11 mouse cellular contexts compared by ENCODE assay signal in the genomic region with DNA sequence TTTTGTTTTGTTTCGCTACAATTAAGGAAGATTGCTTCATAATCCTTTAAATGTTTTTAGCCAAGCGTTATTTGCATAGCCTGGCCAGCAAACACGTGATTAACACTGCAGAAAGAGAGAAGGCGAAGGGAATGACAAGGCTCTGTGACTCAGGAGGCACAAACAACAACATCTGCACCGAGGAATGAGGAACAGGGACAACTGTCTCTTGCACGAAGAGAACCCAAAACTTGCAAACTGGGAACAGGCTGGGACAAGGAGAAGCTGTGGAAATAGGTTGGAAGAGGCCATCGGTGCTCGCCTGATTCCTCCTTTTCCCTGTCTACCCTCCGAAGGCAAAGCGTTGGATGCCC. TPM values are rescaled to one million over a fixed set of nuclear protein-coding genes. Genes with fewer than 3 reads are reported as not detected.
DNase-seq lines count a peak whose midpoint lies in the region; ATAC-seq and TF ChIP-seq lines count a peak whose summit lies in the region.
"Had no signal": no experiment of that assay in that cellular context is flagged by ENCODE, and none has a peak within 500 bp of the region (broad histone marks: within the 10 kb centered on the region; RNA-seq: fewer than 3 reads in every experiment).

No protein-coding gene starts in this region.

- 84% methylated on average over 10 of the region's 10 CpGs for WGBS in hindbrain, embryonic 10.5 days
- WGBS in hindbrain, embryonic 11.5 days, result 84% methylated on average over 10 of the region's 10 CpGs
- WGBS in embryonic facial prominence, embryonic 12.5 days, result 71% methylated on average over 10 of the region's 10 CpGs
- WGBS in intestine, embryonic 16.5 days, result 70% methylated on average over 10 of the region's 10 CpGs

- peaks cover 26% of the 10 kb centered on the region for H3K36me3 ChIP-seq in hindbrain, embryonic 10.5 days
- no peaks in the 10 kb centered on the region for H3K36me3 ChIP-seq in hindbrain, embryonic 11.5 days (ENCODE audit: control insufficient read depth, insufficient read depth, low read length)
- peaks cover 17% of the 10 kb centered on the region for H3K36me3 ChIP-seq in embryonic facial prominence, embryonic 12.5 days
- H3K36me3 ChIP-seq in intestine, embryonic 16.5 days (ENCODE audit: control insufficient read depth, insufficient read depth, low read length), result no peaks in the 10 kb centered on the region
- H3K36me3 ChIP-seq: liver, embryonic 12.5 days; midbrain, embryonic 13.5 days had no signal

- no peaks in the 10 kb centered on the region for H3K27me3 ChIP-seq in hindbrain, embryonic 10.5 days (ENCODE audit: insufficient read depth, poor library complexity, severe bottlenecking)
- no peaks in the 10 kb centered on the region for H3K27me3 ChIP-seq in hindbrain, embryonic 11.5 days (ENCODE audit: control insufficient read depth, insufficient read depth, low read length)
- no peaks in the 10 kb centered on the region for H3K27me3 ChIP-seq in embryonic facial prominence, embryonic 12.5 days
- H3K27me3 ChIP-seq in intestine, embryonic 16.5 days (replicated peaks; ENCODE audit: control insufficient read depth, insufficient read depth, low read length), result no peaks in the 10 kb centered on the region
- H3K27me3 ChIP-seq: liver, embryonic 12.5 days; midbrain, embryonic 13.5 days had no signal

- H3K9me3 ChIP-seq in hindbrain, embryonic 10.5 days, result no peaks in the 10 kb centered on the region
- H3K9me3 ChIP-seq in hindbrain, embryonic 11.5 days (ENCODE audit: control insufficient read depth, low read length), result no peaks in the 10 kb centered on the region
- no peaks in the 10 kb centered on the region for H3K9me3 ChIP-seq in embryonic facial prominence, embryonic 12.5 days
- no peaks in the 10 kb centered on the region for H3K9me3 ChIP-seq in intestine, embryonic 16.5 days (ENCODE audit: control insufficient read depth, low read length)
- H3K9me3 ChIP-seq: liver, embryonic 12.5 days; midbrain, embryonic 13.5 days had no signal

- no peak overlapping the region for H3K9ac ChIP-seq in hindbrain, embryonic 11.5 days (ENCODE audit: low read depth, low read length)
- H3K9ac ChIP-seq in embryonic facial prominence, embryonic 12.5 days, result peak overlapping the region; percentile 17; the same call in 1 of the 2 replicates
- no peak overlapping the region for H3K9ac ChIP-seq in intestine, embryonic 16.5 days (ENCODE audit: low read depth, low read length)
- H3K9ac ChIP-seq: liver, embryonic 12.5 days; midbrain, embryonic 13.5 days had no signal

- TF ChIP-seq POLR2A in bone marrow macrophage, adult 2 months (IDR thresholded peaks at IDR 0.05; ENCODE audit: borderline replicate concordance, low read depth, low read length), result no peak

- no peak for TF ChIP-seq CTCF in bone marrow macrophage, adult 2 months (IDR thresholded peaks at IDR 0.05; ENCODE audit: low read depth, low read length)

- peak overlapping the region; percentile 66 for H3K27ac ChIP-seq in hindbrain, embryonic 10.5 days
- H3K27ac ChIP-seq in hindbrain, embryonic 11.5 days (ENCODE audit: low read depth, low read length), result no peak overlapping the region; the same call in 1 of the 2 replicates
- H3K27ac ChIP-seq in bone marrow macrophage, adult 2 months (ENCODE audit: insufficient read depth, low read depth, low read length), result peak overlapping the region; percentile 81
- peak overlapping the region; percentile 52 for H3K27ac ChIP-seq in embryonic facial prominence, embryonic 12.5 days
- H3K27ac ChIP-seq in intestine, embryonic 16.5 days (ENCODE audit: low read length), result peak overlapping the region; percentile 6; the same call in 1 of the 2 replicates
- H3K27ac ChIP-seq: midbrain, embryonic 13.5 days had no signal

- intact Hi-C loops in gastrocnemius, postnatal 14 days (cut with DNase I; ENCODE audit: low total_unique reads), result no loop called here

- no peak for DNase-seq in hindbrain, embryonic 10.5 days (ENCODE audit: low spot score)
- no peak for DNase-seq in hindbrain, embryonic 11.5 days (ENCODE audit: low spot score)
- no peak for DNase-seq in gastrocnemius, postnatal 10 days
- no peak for DNase-seq in urinary bladder, postnatal 14 days (ENCODE audit: low spot score)
- DNase-seq in gastrocnemius, postnatal 14 days, result no peak

- H3K4me3 ChIP-seq in hindbrain, embryonic 10.5 days, result no peak overlapping the region
- H3K4me3 ChIP-seq in hindbrain, embryonic 11.5 days (ENCODE audit: low read depth, low read length), result no peak overlapping the region
- H3K4me3 ChIP-seq in bone marrow macrophage, adult 2 months (ENCODE audit: insufficient read depth, low read length), result no peak overlapping the region
- H3K4me3 ChIP-seq in embryonic facial prominence, embryonic 12.5 days, result no peak overlapping the region
- H3K4me3 ChIP-seq in intestine, embryonic 16.5 days (ENCODE audit: low read length), result no peak overlapping the region
- H3K4me3 ChIP-seq: erythroblast, embryonic 14.5 days; liver, embryonic 12.5 days; midbrain, embryonic 13.5 days had no signal

- peaks cover 63% of the 10 kb centered on the region for H3K4me1 ChIP-seq in hindbrain, embryonic 10.5 days (replicated peaks)
- H3K4me1 ChIP-seq in hindbrain, embryonic 11.5 days (replicated peaks; ENCODE audit: control insufficient read depth, insufficient read depth, low read length), result no peaks in the 10 kb centered on the region; the same call in none of the 2 replicates
- H3K4me1 ChIP-seq in bone marrow macrophage, adult 2 months (ENCODE audit: control insufficient read depth, insufficient read depth, low read length), result peaks cover 54% of the 10 kb centered on the region
- peaks cover 70% of the 10 kb centered on the region for H3K4me1 ChIP-seq in embryonic facial prominence, embryonic 12.5 days
- peaks cover 51% of the 10 kb centered on the region for H3K4me1 ChIP-seq in intestine, embryonic 16.5 days (ENCODE audit: control insufficient read depth, insufficient read depth, low read length)

- no peak for ATAC-seq in hindbrain, embryonic 11.5 days (ENCODE audit: low FRiP score)
- ATAC-seq in embryonic facial prominence, embryonic 12.5 days (ENCODE audit: insufficient number of reproducible peaks, insufficient read depth, low FRiP score, low TSS enrichment), result no peak
- ATAC-seq in intestine, embryonic 16.5 days, result no peak
- ATAC-seq: liver, embryonic 12.5 days had no signal

- no peak overlapping the region for H3K4me2 ChIP-seq in hindbrain, embryonic 11.5 days (replicated peaks; ENCODE audit: low read depth, low read length)
- H3K4me2 ChIP-seq in embryonic facial prominence, embryonic 12.5 days (replicated peaks), result no peak overlapping the region
- no peak overlapping the region for H3K4me2 ChIP-seq in intestine, embryonic 16.5 days (ENCODE audit: low read depth, low read length)
- H3K4me2 ChIP-seq: liver, embryonic 12.5 days had no signal

RNA-seq across cellular contexts. Expression of a gene that starts 47.1 kb away (rescaled TPM):
- polyA plus RNA-seq in hindbrain, embryonic 10.5 days (2016; fragmentation: Nextera tagmentation; extraction: Ambion mirVana), result 30.6 and 49.7 TPM in 2 replicates
- polyA plus RNA-seq in hindbrain, embryonic 11.5 days (2014; fragmentation: Nextera tagmentation; extraction: Ambion mirVana), result 39.6 and 42.9 TPM in 2 replicates
- 1.8 and 2.7 TPM in 2 replicates for polyA plus RNA-seq in bone marrow macrophage, adult 2 months (2012; ENCODE audit: insufficient read depth, insufficient read length, missing spikeins)
- 89.2 and 100 TPM in 2 replicates for polyA plus RNA-seq in embryonic facial prominence, embryonic 12.5 days (2016; fragmentation: Nextera tagmentation; extraction: Ambion mirVana)
- 18.6 and 21.1 TPM in 2 replicates for polyA plus RNA-seq in intestine, embryonic 16.5 days (2015; fragmentation: Nextera tagmentation; extraction: Ambion mirVana)
- under 1 TPM; 0.21 to 0.23 TPM for total RNA-seq in gastrocnemius, postnatal 10 days (2021)
- under 1 TPM in 1 of 2 experiments, not detected in 1; 0.06 TPM for total RNA-seq in gastrocnemius, postnatal 14 days (2021)
